Mouse (Mus musculus): Measurements from ENCODE around the gene C2cd5. TPM values are rescaled to one million over a fixed set of nuclear protein-coding genes. Genes with fewer than 3 reads are reported as not detected.

Gene C2cd5
- polyA plus RNA-seq, 1 experiment from 2014 or later = 16.0 TPM

DNA sequence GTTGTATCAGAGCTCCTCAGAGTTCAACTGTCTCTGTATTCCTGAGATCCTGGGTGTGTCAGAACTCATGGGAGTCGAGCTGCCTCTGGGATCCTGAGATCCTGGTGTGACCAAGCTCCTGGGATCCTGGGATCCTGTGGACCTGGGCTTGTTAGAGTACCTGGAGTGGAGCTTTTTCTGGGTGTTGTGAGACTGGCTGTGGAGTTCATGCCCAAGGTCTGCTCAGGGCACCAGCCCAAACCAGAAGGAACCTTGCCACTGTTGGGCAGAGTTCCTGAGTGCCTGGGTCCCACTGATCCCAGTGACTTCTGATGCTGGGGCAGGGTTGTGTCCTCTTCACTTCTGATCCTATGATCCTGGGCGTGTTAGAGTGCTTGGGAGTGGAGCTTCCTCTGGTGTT is 127.7 kb downstream of the C2cd5 start:
- ATAC-seq (replicated peaks; ENCODE audit: insufficient number of reproducible peaks, insufficient read depth, low FRiP score, low read depth) = no peak
- H3K9me3 ChIP-seq (replicated peaks) = no peaks in the 10 kb centered on the region
- H3K9ac ChIP-seq = no peak overlapping the region
- no peak overlapping the region for H3K27ac ChIP-seq
- WGBS = 56% methylated on average over 2 of the region's 2 CpGs
- H3K36me3 ChIP-seq = no peaks in the 10 kb centered on the region
- no peak overlapping the region for H3K4me3 ChIP-seq
- H3K27me3 ChIP-seq = no peaks in the 10 kb centered on the region
- no peaks in the 10 kb centered on the region for H3K4me1 ChIP-seq (replicated peaks)
- no peak overlapping the region for H3K4me2 ChIP-seq

DNA sequence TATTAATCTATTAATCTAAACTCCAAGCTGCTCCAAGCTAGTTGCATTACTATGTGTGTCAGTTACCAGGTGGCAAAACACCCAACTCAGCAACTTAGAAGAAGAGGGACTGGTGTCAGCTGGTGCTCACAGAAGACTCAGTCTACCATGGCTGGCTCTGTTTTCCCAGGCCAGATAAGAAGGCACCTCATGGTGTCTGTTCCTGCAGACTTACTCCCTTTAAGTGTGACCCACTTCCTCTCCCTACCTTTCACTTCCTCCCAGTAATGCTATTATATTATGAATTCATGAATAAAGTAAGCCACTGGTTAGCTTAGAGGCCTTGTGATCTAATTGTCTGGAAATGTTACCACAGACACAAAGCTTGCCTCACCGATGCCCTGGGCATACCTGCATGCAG is 132.5 kb downstream of the C2cd5 start:
- Histone ChIP-seq H3K9me3 (replicated peaks) (no peaks in the 10 kb centered on the region), H3K9ac (no peak overlapping the region), H3K36me3 (no peaks in the 10 kb centered on the region), H3K4me1 (replicated peaks) (peaks cover 10% of the 10 kb centered on the region), H3K27me3 (peaks cover 19% of the 10 kb centered on the region), H3K4me3 (no peak overlapping the region), H3K27ac (no peak overlapping the region), H3K4me2 (no peak overlapping the region)
- 93% methylated on average over 1 of the region's 1 CpGs for WGBS
- ATAC-seq (replicated peaks; ENCODE audit: insufficient number of reproducible peaks, insufficient read depth, low FRiP score, low read depth) = no peak

DNA sequence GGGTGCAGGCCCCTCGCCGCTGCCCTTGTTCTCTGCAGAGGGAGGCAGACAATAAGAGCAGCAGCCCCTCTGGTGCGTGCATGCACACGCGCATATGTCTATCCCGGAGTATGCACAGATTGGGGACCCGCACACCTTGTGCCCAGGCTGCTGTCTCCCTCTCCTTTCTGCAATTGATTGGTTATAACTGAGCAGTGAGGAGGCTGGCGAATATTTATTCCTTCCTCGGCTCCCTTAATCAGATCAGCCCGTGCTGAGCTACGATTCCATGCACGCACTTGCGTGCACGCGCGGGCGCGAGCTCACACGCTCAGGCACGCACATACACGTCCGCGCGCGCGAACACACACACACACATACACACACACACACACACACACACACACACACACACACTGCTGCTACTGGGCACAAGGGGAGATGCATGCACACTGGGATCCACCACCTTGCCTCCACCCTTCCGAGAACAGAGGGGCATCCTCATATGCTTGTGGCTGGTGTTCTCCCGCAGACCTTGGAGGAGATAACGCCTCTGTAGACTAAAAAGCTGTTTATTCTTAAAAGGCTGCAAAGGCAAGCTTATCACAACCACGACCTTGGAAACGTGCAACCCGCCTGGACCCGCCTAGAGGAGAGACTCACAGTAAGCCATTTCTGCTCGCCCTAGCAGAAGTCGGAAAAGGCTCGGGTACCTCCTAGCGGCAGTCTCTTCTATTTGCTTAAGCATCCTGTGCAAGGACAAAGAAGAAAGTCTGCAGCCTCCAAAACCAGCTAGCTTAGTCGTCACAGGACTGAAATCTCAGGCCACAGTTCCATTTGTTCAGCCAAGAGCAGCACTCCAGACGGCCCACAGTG is 135.2 kb downstream of the C2cd5 start:
- H3K4me3 ChIP-seq = peak overlapping the region; percentile 63
- no peaks in the 10 kb centered on the region for H3K36me3 ChIP-seq
- no peaks in the 10 kb centered on the region for H3K9me3 ChIP-seq (replicated peaks)
- peaks cover 10% of the 10 kb centered on the region for H3K4me1 ChIP-seq (replicated peaks)
- WGBS = under 1% methylated on average over 39 of the region's 39 CpGs
- peaks cover 23% of the 10 kb centered on the region for H3K27me3 ChIP-seq
- H3K9ac ChIP-seq = peak overlapping the region; percentile 52
- no peak overlapping the region for H3K27ac ChIP-seq
- peak; percentile 63 for ATAC-seq (replicated peaks; ENCODE audit: insufficient number of reproducible peaks, insufficient read depth, low FRiP score, low read depth)
- peak overlapping the region; percentile 99 for H3K4me2 ChIP-seq

DNA sequence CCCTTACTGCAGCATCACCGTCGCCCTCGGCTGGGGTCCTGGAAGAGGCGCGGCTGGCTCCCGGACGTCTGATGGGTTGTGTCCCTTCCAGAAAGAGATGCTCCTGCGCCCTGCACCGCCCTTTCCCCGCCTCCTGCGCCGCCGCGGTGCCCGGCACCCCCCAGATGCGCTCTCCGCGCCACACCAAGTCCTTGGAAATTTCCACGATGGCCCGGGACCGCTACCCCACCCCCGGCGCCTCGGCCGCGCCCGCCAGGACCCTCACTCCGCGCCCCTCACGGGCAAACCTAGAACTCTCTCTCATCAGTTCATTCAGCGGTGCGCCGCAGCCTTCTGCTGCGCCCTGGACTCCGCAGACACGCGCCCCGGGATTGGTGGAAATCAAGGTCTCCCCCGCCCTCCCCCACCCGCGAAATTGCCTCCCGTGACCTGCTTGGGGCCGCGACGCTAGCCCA is 135.8 kb downstream of the C2cd5 start, which contains the start of gene St8sia1:
St8sia1 (minus strand) TSS at position 377 of the 455 bp plus-strand sequence.
- Histone ChIP-seq H3K27ac (no peak within 1 kb of the TSS), H3K9me3 (replicated peaks) (no peaks in the 10 kb centered on the region), H3K4me3 (peak within 1 kb of the TSS; percentile 63), H3K4me1 (replicated peaks) (peaks cover 10% of the 10 kb centered on the region), H3K27me3 (peaks cover 23% of the 10 kb centered on the region), H3K9ac (peak within 1 kb of the TSS; percentile 52), H3K36me3 (no peaks in the 10 kb centered on the region), H3K4me2 (peak within 1 kb of the TSS; percentile 99)
- ATAC-seq (replicated peaks; ENCODE audit: insufficient number of reproducible peaks, insufficient read depth, low FRiP score, low read depth) = peak; percentile 29; the same call in 1 of the 2 replicates
- WGBS = under 1% methylated on average over 45 of the region's 45 CpGs

DNA sequence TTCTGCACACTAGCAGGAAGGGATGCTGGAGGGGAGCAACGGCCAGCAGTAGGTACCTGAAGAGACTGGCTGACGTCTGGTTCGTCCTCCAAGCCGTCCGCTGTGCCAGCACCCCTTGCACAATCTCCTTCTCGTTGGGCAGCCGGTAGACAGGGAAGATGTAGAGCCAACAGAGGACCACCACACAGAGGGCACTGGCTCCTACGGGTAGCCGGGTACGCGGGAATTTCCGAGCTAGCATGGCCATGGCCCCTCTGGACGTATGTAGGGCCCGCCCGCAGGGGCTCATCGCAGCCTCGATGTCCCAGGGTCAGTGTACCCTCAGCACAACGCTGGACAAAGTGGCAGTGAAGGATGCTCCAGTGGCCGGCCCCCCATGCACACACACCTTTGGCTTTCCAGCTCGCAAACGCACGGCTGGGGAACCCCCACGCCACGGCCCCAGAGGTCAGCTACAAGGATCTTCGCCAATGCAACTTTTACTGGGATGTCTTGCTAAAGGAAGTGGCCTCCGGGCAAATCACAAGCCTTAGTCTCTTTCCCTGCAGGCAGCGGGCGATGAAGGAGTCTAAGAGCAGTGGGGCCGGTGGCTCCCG is 136.4 kb downstream of the C2cd5 start:
- peak overlapping the region; percentile 99 for H3K4me2 ChIP-seq
- ATAC-seq (replicated peaks; ENCODE audit: insufficient number of reproducible peaks, insufficient read depth, low FRiP score, low read depth) = no peak
- H3K9ac ChIP-seq = peak overlapping the region; percentile 52
- WGBS = 20% methylated on average over 30 of the region's 30 CpGs
- H3K4me3 ChIP-seq = peak overlapping the region; percentile 63
- peaks cover 10% of the 10 kb centered on the region for H3K4me1 ChIP-seq (replicated peaks)
- no peak overlapping the region for H3K27ac ChIP-seq
- H3K9me3 ChIP-seq (replicated peaks) = no peaks in the 10 kb centered on the region
- H3K36me3 ChIP-seq = no peaks in the 10 kb centered on the region
- H3K27me3 ChIP-seq = peaks cover 23% of the 10 kb centered on the region

DNA sequence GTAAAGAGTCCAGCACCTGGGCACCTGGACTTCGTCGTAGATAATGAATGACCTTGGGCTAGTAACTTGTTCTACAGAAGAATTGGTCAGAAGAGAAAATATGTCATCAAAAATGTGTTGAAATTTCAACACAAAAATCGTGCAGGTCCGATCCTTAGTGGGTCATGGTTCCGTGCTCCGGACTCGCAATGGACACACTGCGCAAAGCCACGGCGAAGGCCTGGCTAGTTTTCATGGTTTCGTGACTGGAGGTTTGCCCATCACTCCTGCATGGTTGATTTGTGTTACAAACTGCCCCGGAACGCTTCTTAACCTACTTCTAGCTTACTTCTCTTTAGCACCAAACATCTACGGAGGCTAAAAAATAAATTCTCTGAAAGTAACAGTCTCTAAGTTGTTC is 137.1 kb downstream of the C2cd5 start:
- no peak for ATAC-seq (replicated peaks; ENCODE audit: insufficient number of reproducible peaks, insufficient read depth, low FRiP score, low read depth)
- Histone ChIP-seq H3K27me3 (peaks cover 23% of the 10 kb centered on the region), H3K4me2 (peak overlapping the region; percentile 99), H3K9ac (no peak overlapping the region), H3K27ac (no peak overlapping the region), H3K36me3 (no peaks in the 10 kb centered on the region), H3K4me3 (peak overlapping the region; percentile 63; the same call in 1 of the 2 replicates), H3K4me1 (replicated peaks) (peaks cover 10% of the 10 kb centered on the region), H3K9me3 (replicated peaks) (no peaks in the 10 kb centered on the region)
- 84% methylated on average over 14 of the region's 14 CpGs for WGBS

DNA sequence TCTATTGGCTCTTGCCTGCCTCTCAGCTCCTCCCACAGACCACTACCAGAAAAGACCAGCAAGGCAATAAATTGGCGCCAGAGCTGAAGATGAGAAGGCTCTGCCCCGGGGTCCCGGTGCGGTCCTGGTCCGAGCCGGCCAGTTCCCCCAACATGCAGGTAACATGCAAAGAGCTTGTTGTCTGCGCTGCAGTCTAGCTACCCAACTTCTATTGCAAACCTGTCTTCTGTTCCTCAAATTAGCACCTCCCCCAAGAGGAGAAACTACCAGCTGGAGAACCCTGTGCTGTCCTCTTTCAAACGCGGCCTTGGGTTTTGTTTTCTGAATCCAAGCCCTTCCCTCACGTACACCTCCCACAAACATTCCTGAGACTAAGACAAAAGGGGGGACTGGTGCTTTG is 137.5 kb downstream of the C2cd5 start:
- H3K27ac ChIP-seq = no peak overlapping the region
- 61% methylated on average over 10 of the region's 10 CpGs for WGBS
- H3K36me3 ChIP-seq = no peaks in the 10 kb centered on the region
- H3K4me1 ChIP-seq (replicated peaks) = peaks cover 10% of the 10 kb centered on the region
- H3K27me3 ChIP-seq = peaks cover 23% of the 10 kb centered on the region
- peak overlapping the region; percentile 99; the same call in 1 of the 2 replicates for H3K4me2 ChIP-seq
- H3K4me3 ChIP-seq = peak overlapping the region; percentile 63; the same call in 1 of the 2 replicates
- no peaks in the 10 kb centered on the region for H3K9me3 ChIP-seq (replicated peaks)
- H3K9ac ChIP-seq = no peak overlapping the region
- no peak for ATAC-seq (replicated peaks; ENCODE audit: insufficient number of reproducible peaks, insufficient read depth, low FRiP score, low read depth)

DNA sequence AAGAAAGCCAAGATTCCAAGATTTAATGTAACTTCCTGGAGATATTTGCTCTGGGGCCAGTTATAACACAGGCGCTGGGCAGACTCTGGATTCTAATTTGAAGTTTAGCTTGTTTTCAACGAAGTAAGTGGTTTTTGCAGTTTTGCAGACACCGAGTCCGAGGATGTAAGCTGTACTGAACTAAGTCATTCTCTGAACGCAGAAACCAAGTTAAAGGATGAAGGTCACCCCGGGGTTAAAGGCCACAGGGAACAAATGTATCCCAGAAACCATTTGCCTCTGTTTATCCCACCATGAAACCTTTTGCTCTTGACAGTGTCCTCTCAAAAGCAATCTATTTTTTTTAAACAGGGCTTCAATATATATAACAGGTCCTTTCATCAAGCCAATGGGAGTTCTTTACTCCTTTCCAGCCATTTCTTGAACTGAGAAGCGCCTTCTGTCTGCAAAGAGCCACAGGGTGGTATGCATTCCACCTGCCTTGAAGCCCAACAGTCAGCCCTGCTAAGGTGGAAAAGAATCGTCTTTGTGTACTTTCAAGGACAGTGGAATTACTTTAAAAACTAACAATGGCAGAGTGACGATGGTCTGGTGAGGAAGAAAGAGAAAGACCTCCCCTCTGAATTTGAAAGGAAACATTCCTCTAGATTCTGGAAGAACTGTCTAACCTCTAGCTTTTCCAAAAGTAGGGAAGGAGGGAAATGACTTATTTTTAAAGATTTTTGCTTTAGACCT is 138.1 kb downstream of the C2cd5 start:
- no peak for ATAC-seq (replicated peaks; ENCODE audit: insufficient number of reproducible peaks, insufficient read depth, low FRiP score, low read depth)
- peaks cover 23% of the 10 kb centered on the region for H3K27me3 ChIP-seq
- H3K36me3 ChIP-seq = no peaks in the 10 kb centered on the region
- 79% methylated on average over 9 of the region's 9 CpGs for WGBS
- peaks cover 10% of the 10 kb centered on the region for H3K4me1 ChIP-seq (replicated peaks)
- H3K4me3 ChIP-seq = no peak overlapping the region
- H3K27ac ChIP-seq = no peak overlapping the region
- no peaks in the 10 kb centered on the region for H3K9me3 ChIP-seq (replicated peaks)
- H3K9ac ChIP-seq = no peak overlapping the region
- no peak overlapping the region; the same call in 1 of the 2 replicates for H3K4me2 ChIP-seq

Other genes starting within 250 kb of the C2cd5 start
- 0.88 and 1.3 TPM in 2 replicates for gene St8sia1, start 135.7 kb downstream of the C2cd5 start, polyA plus RNA-seq (2015; fragmentation: Nextera tagmentation; extraction: Ambion mirVana)
- 10.8 and 14.5 TPM in 2 replicates for gene Etnk1, start 67.1 kb upstream of the C2cd5 start, polyA plus RNA-seq (2015; fragmentation: Nextera tagmentation; extraction: Ambion mirVana)

Data from heart, embryonic 15.5 days (tissue).